Mouse (Mus musculus): ENCODE measurements around the gene Rnf144a. TPM values are rescaled to one million over a fixed set of nuclear protein-coding genes. Genes with fewer than 3 reads are reported as not detected.
"Not testable (repeated sequence)": the region's sequence is repeated elsewhere in the genome, so short reads cannot be mapped to it uniquely, and the experiment has no call there.

Rnf144a gene
- polyA plus RNA-seq, 1 experiment from 2014 or later, result 36.8 TPM

- Histone ChIP-seq H3K27ac (ENCODE audit: low read depth, low read length) (no peak overlapping the region), H3K9me3 (ENCODE audit: control insufficient read depth, low read length) (no peaks in the 10 kb centered on the region), H3K9ac (ENCODE audit: low read length) (no peak overlapping the region), H3K4me1 (replicated peaks; ENCODE audit: control insufficient read depth, insufficient read depth, low read length) (no peaks in the 10 kb centered on the region), H3K27me3 (ENCODE audit: control insufficient read depth, insufficient read depth, low read length) (no peaks in the 10 kb centered on the region), H3K4me3 (ENCODE audit: low read depth, low read length) (no peak overlapping the region), H3K36me3 (ENCODE audit: control insufficient read depth, insufficient read depth, low read length) (peaks cover 2% of the 10 kb centered on the region; the same call in 1 of the 2 replicates), H3K4me2 (ENCODE audit: low read depth, low read length, severe bottlenecking) (no peak overlapping the region)
- WGBS, result 91% methylated on average over 11 of the region's 11 CpGs
- DNase-seq (ENCODE audit: low spot score), result peak; percentile 36
- no peak for ATAC-seq (replicated peaks; ENCODE audit: low FRiP score)
Measured at GRCm38 (mm10) chr12:26310247-26310646, 104.8 kb downstream of the Rnf144a start.

GRCm38 (mm10) chr12:26302886-26303285 lies 112.2 kb downstream of the Rnf144a start:
- Histone ChIP-seq H3K4me1 (replicated peaks; ENCODE audit: control insufficient read depth, insufficient read depth, low read length) (peaks cover 4% of the 10 kb centered on the region), H3K4me2 (ENCODE audit: low read depth, low read length, severe bottlenecking) (no peak overlapping the region), H3K36me3 (ENCODE audit: control insufficient read depth, insufficient read depth, low read length) (no peaks in the 10 kb centered on the region; the same call in 1 of the 2 replicates), H3K27ac (ENCODE audit: low read depth, low read length) (no peak overlapping the region), H3K27me3 (ENCODE audit: control insufficient read depth, insufficient read depth, low read length) (no peaks in the 10 kb centered on the region), H3K9me3 (ENCODE audit: control insufficient read depth, low read length) (no peaks in the 10 kb centered on the region), H3K9ac (ENCODE audit: low read length) (no peak overlapping the region), H3K4me3 (ENCODE audit: low read depth, low read length) (no peak overlapping the region)
- WGBS, result 46% methylated on average over 5 of the region's 5 CpGs
- ATAC-seq (replicated peaks; ENCODE audit: low FRiP score), result no peak
- DNase-seq (ENCODE audit: low spot score), result no peak

GRCm38 (mm10) chr12:26299515-26300090 lies 115.5 kb downstream of the Rnf144a start:
- Histone ChIP-seq H3K27ac (ENCODE audit: low read depth, low read length) (no peak overlapping the region), H3K9me3 (ENCODE audit: control insufficient read depth, low read length) (no peaks in the 10 kb centered on the region), H3K4me3 (ENCODE audit: low read depth, low read length) (no peak overlapping the region), H3K4me2 (ENCODE audit: low read depth, low read length, severe bottlenecking) (no peak overlapping the region), H3K9ac (ENCODE audit: low read length) (no peak overlapping the region), H3K36me3 (ENCODE audit: control insufficient read depth, insufficient read depth, low read length) (no peaks in the 10 kb centered on the region), H3K4me1 (replicated peaks; ENCODE audit: control insufficient read depth, insufficient read depth, low read length) (peaks cover 4% of the 10 kb centered on the region), H3K27me3 (ENCODE audit: control insufficient read depth, insufficient read depth, low read length) (no peaks in the 10 kb centered on the region)
- WGBS, result 26% methylated on average over 7 of the region's 7 CpGs
- DNase-seq (ENCODE audit: low spot score), result no peak
- no peak for ATAC-seq (replicated peaks; ENCODE audit: low FRiP score)

GRCm38 (mm10) chr12:26295995-26296394 lies 119.1 kb downstream of the Rnf144a start:
- not testable (repeated sequence) for ATAC-seq (replicated peaks; ENCODE audit: low FRiP score); H3K4me1 ChIP-seq (replicated peaks; ENCODE audit: control insufficient read depth, insufficient read depth, low read length); H3K27ac ChIP-seq (ENCODE audit: low read depth, low read length); DNase-seq (ENCODE audit: low spot score); H3K27me3 ChIP-seq (ENCODE audit: control insufficient read depth, insufficient read depth, low read length); H3K36me3 ChIP-seq (ENCODE audit: control insufficient read depth, insufficient read depth, low read length); H3K4me3 ChIP-seq (ENCODE audit: low read depth, low read length); H3K4me2 ChIP-seq (ENCODE audit: low read depth, low read length, severe bottlenecking); H3K9ac ChIP-seq (ENCODE audit: low read length); H3K9me3 ChIP-seq (ENCODE audit: control insufficient read depth, low read length)
- 0% methylated on average over 1 of the region's 1 CpGs for WGBS

- no peak for ATAC-seq (replicated peaks; ENCODE audit: low FRiP score)
- Histone ChIP-seq H3K9ac (ENCODE audit: low read length) (no peak overlapping the region), H3K4me1 (replicated peaks; ENCODE audit: control insufficient read depth, insufficient read depth, low read length) (no peaks in the 10 kb centered on the region), H3K27me3 (ENCODE audit: control insufficient read depth, insufficient read depth, low read length) (no peaks in the 10 kb centered on the region), H3K36me3 (ENCODE audit: control insufficient read depth, insufficient read depth, low read length) (no peaks in the 10 kb centered on the region), H3K4me3 (ENCODE audit: low read depth, low read length) (no peak overlapping the region), H3K9me3 (ENCODE audit: control insufficient read depth, low read length) (no peaks in the 10 kb centered on the region), H3K27ac (ENCODE audit: low read depth, low read length) (no peak overlapping the region), H3K4me2 (ENCODE audit: low read depth, low read length, severe bottlenecking) (no peak overlapping the region)
- no peak for DNase-seq (ENCODE audit: low spot score)
- WGBS, result 92% methylated on average over 2 of the region's 2 CpGs
Measured at GRCm38 (mm10) chr12:26289200-26289599, 125.9 kb downstream of the Rnf144a start.

GRCm38 (mm10) chr12:26288347-26288746 lies 126.7 kb downstream of the Rnf144a start:
- Histone ChIP-seq H3K9ac (ENCODE audit: low read length) (no peak overlapping the region), H3K4me2 (ENCODE audit: low read depth, low read length, severe bottlenecking) (no peak overlapping the region), H3K4me3 (ENCODE audit: low read depth, low read length) (no peak overlapping the region), H3K4me1 (replicated peaks; ENCODE audit: control insufficient read depth, insufficient read depth, low read length) (no peaks in the 10 kb centered on the region), H3K9me3 (ENCODE audit: control insufficient read depth, low read length) (no peaks in the 10 kb centered on the region), H3K27ac (ENCODE audit: low read depth, low read length) (no peak overlapping the region), H3K36me3 (ENCODE audit: control insufficient read depth, insufficient read depth, low read length) (no peaks in the 10 kb centered on the region), H3K27me3 (ENCODE audit: control insufficient read depth, insufficient read depth, low read length) (no peaks in the 10 kb centered on the region)
- 78% methylated on average over 1 of the region's 1 CpGs for WGBS
- ATAC-seq (replicated peaks; ENCODE audit: low FRiP score) (no peak), DNase-seq (ENCODE audit: low spot score) (no peak)

- Histone ChIP-seq H3K9me3 (ENCODE audit: control insufficient read depth, low read length) (no peaks in the 10 kb centered on the region), H3K27me3 (ENCODE audit: control insufficient read depth, insufficient read depth, low read length) (no peaks in the 10 kb centered on the region), H3K9ac (ENCODE audit: low read length) (no peak overlapping the region), H3K36me3 (ENCODE audit: control insufficient read depth, insufficient read depth, low read length) (no peaks in the 10 kb centered on the region), H3K27ac (ENCODE audit: low read depth, low read length) (no peak overlapping the region), H3K4me2 (ENCODE audit: low read depth, low read length, severe bottlenecking) (no peak overlapping the region), H3K4me1 (replicated peaks; ENCODE audit: control insufficient read depth, insufficient read depth, low read length) (no peaks in the 10 kb centered on the region), H3K4me3 (ENCODE audit: low read depth, low read length) (no peak overlapping the region)
- DNase-seq (ENCODE audit: low spot score) (no peak), ATAC-seq (replicated peaks; ENCODE audit: low FRiP score) (no peak)
- 90% methylated on average over 8 of the region's 8 CpGs for WGBS
Measured at GRCm38 (mm10) chr12:26285939-26286338, 129.1 kb downstream of the Rnf144a start.

- no peak overlapping the region for H3K9ac ChIP-seq (ENCODE audit: low read length)
- H3K27ac ChIP-seq (ENCODE audit: low read depth, low read length), result no peak overlapping the region
- no peak for ATAC-seq (replicated peaks; ENCODE audit: low FRiP score)
- H3K4me2 ChIP-seq (ENCODE audit: low read depth, low read length, severe bottlenecking), result no peak overlapping the region
- no peaks in the 10 kb centered on the region for H3K27me3 ChIP-seq (ENCODE audit: control insufficient read depth, insufficient read depth, low read length)
- H3K36me3 ChIP-seq (ENCODE audit: control insufficient read depth, insufficient read depth, low read length), result no peaks in the 10 kb centered on the region
- 83% methylated on average over 3 of the region's 3 CpGs for WGBS
- H3K9me3 ChIP-seq (ENCODE audit: control insufficient read depth, low read length), result no peaks in the 10 kb centered on the region
- H3K4me3 ChIP-seq (ENCODE audit: low read depth, low read length), result no peak overlapping the region
- no peak for DNase-seq (ENCODE audit: low spot score)
- no peaks in the 10 kb centered on the region for H3K4me1 ChIP-seq (replicated peaks; ENCODE audit: control insufficient read depth, insufficient read depth, low read length)
Measured at GRCm38 (mm10) chr12:26285460-26285859, 129.6 kb downstream of the Rnf144a start.

GRCm38 (mm10) chr12:26280719-26281480 lies 134.2 kb downstream of the Rnf144a start:
- Histone ChIP-seq H3K9me3 (ENCODE audit: control insufficient read depth, low read length) (no peaks in the 10 kb centered on the region), H3K36me3 (ENCODE audit: control insufficient read depth, insufficient read depth, low read length) (no peaks in the 10 kb centered on the region), H3K4me1 (replicated peaks; ENCODE audit: control insufficient read depth, insufficient read depth, low read length) (peaks cover 2% of the 10 kb centered on the region; the same call in 1 of the 2 replicates), H3K27me3 (ENCODE audit: control insufficient read depth, insufficient read depth, low read length) (no peaks in the 10 kb centered on the region), H3K4me2 (ENCODE audit: low read depth, low read length, severe bottlenecking) (no peak overlapping the region), H3K9ac (ENCODE audit: low read length) (no peak overlapping the region), H3K27ac (ENCODE audit: low read depth, low read length) (no peak overlapping the region), H3K4me3 (ENCODE audit: low read depth, low read length) (no peak overlapping the region)
- ATAC-seq (replicated peaks; ENCODE audit: low FRiP score) (no peak), DNase-seq (ENCODE audit: low spot score) (no peak)
- 78% methylated on average over 3 of the region's 3 CpGs for WGBS

Data from forebrain, embryonic 11.5 days (tissue).